9 mouse cellular contexts compared by ENCODE assay signal in the genomic region with DNA sequence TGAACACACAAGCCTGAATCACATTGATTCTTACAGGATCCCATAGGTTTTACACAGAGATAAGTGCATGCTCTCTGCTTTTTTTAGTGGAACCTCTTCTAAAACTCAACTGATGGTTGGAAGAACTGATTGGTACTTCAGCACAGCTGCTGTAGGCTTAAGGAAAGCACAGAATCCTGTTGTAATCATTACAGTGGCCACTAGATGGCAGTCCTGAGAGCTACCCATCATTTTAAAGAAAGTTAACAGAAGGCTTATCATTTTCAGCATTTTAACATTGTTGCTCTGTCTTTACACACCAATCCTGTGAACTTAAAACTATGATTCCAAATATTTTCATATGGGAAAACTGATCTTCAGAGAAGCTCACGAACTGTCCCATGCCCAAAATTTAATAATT.
DNase-seq lines count a peak whose midpoint lies in the region; ATAC-seq and TF ChIP-seq lines count a peak whose summit lies in the region.
"Had no signal": no experiment of that assay in that cellular context is flagged by ENCODE, and none has a peak within 500 bp of the region (broad histone marks: within the 10 kb centered on the region; RNA-seq: fewer than 3 reads in every experiment).

No protein-coding gene starts in this region.

- H3K9me3 ChIP-seq in hindbrain, embryonic 11.5 days (ENCODE audit: control insufficient read depth, low read length), result no peaks in the 10 kb centered on the region
- no peaks in the 10 kb centered on the region for H3K9me3 ChIP-seq in hindbrain, embryonic 12.5 days (replicated peaks)
- peaks cover 6% of the 10 kb centered on the region for H3K9me3 ChIP-seq in CH12.LX (replicated peaks; ENCODE audit: low read length)
- H3K9me3 ChIP-seq in embryonic facial prominence, embryonic 10.5 days, result no peaks in the 10 kb centered on the region
- H3K9me3 ChIP-seq in midbrain, postnatal 0 days (ENCODE audit: low read length), result no peaks in the 10 kb centered on the region
- H3K9me3 ChIP-seq: liver, embryonic 13.5 days had no signal

- no peak overlapping the region for H3K27ac ChIP-seq in hindbrain, embryonic 11.5 days (ENCODE audit: low read depth, low read length)
- no peak overlapping the region for H3K27ac ChIP-seq in hindbrain, embryonic 12.5 days
- no peak overlapping the region for H3K27ac ChIP-seq in CH12.LX (ENCODE audit: insufficient read depth, low read depth)
- no peak overlapping the region for H3K27ac ChIP-seq in embryonic facial prominence, embryonic 10.5 days (replicated peaks)
- no peak overlapping the region for H3K27ac ChIP-seq in midbrain, postnatal 0 days (ENCODE audit: low read depth, low read length)
- H3K27ac ChIP-seq: liver, embryonic 13.5 days had no signal

- H3K36me3 ChIP-seq in hindbrain, embryonic 11.5 days (ENCODE audit: control insufficient read depth, insufficient read depth, low read length), result no peaks in the 10 kb centered on the region
- H3K36me3 ChIP-seq in hindbrain, embryonic 12.5 days, result no peaks in the 10 kb centered on the region
- H3K36me3 ChIP-seq in CH12.LX (replicated peaks in 1 of 2; ENCODE audit: control insufficient read depth in 1 of 2, insufficient read depth in 1 of 2, low read length in 1 of 2), result no peaks in the 10 kb centered on the region
- no peaks in the 10 kb centered on the region for H3K36me3 ChIP-seq in embryonic facial prominence, embryonic 10.5 days (replicated peaks)
- H3K36me3 ChIP-seq in midbrain, postnatal 0 days (ENCODE audit: insufficient read depth, low read length), result no peaks in the 10 kb centered on the region
- H3K36me3 ChIP-seq: liver, embryonic 13.5 days had no signal

- peak; percentile 7 for TF ChIP-seq RAD21 in CH12.LX (IDR thresholded peaks at IDR 0.05; ENCODE audit: low read depth, low read length)

- no peak overlapping the region for H3K4me3 ChIP-seq in hindbrain, embryonic 11.5 days (ENCODE audit: low read depth, low read length)
- no peak overlapping the region for H3K4me3 ChIP-seq in hindbrain, embryonic 12.5 days
- H3K4me3 ChIP-seq in CH12.LX (replicated peaks in 1 of 3; ENCODE audit: low read depth in 2 of 3, low read length in 2 of 3, poor library complexity in 1 of 3), result no peak overlapping the region
- H3K4me3 ChIP-seq in embryonic facial prominence, embryonic 10.5 days, result no peak overlapping the region
- H3K4me3 ChIP-seq in midbrain, postnatal 0 days (ENCODE audit: low read depth, low read length), result no peak overlapping the region
- H3K4me3 ChIP-seq: liver, embryonic 13.5 days had no signal

- H3K4me2 ChIP-seq in hindbrain, embryonic 11.5 days (replicated peaks; ENCODE audit: low read depth, low read length), result no peak overlapping the region
- no peak overlapping the region for H3K4me2 ChIP-seq in hindbrain, embryonic 12.5 days (replicated peaks)
- H3K4me2 ChIP-seq in CH12.LX (ENCODE audit: insufficient read depth, low read depth, poor library complexity, severe bottlenecking), result no peak overlapping the region
- H3K4me2 ChIP-seq in midbrain, postnatal 0 days (ENCODE audit: low read depth, low read length, poor library complexity, severe bottlenecking), result no peak overlapping the region
- H3K4me2 ChIP-seq: liver, embryonic 13.5 days had no signal

- H3K4me1 ChIP-seq in hindbrain, embryonic 11.5 days (replicated peaks; ENCODE audit: control insufficient read depth, insufficient read depth, low read length), result no peaks in the 10 kb centered on the region
- no peaks in the 10 kb centered on the region for H3K4me1 ChIP-seq in hindbrain, embryonic 12.5 days
- H3K4me1 ChIP-seq in CH12.LX (ENCODE audit: control insufficient read depth in 1 of 2, insufficient read depth in 2 of 2), result no peaks in the 10 kb centered on the region
- H3K4me1 ChIP-seq in embryonic facial prominence, embryonic 10.5 days, result no peaks in the 10 kb centered on the region
- no peaks in the 10 kb centered on the region for H3K4me1 ChIP-seq in midbrain, postnatal 0 days (ENCODE audit: insufficient read depth, low read length)
- H3K4me1 ChIP-seq: liver, embryonic 13.5 days had no signal

- peak; percentile 75 for DNase-seq in hindbrain, embryonic 11.5 days (ENCODE audit: low spot score)
- peak; percentile 24 for DNase-seq in CH12.LX (ENCODE audit: extremely low read depth)
- DNase-seq in adrenal gland, postnatal 14 days, result peak; percentile 49
- DNase-seq in embryonic facial prominence, embryonic 10.5 days (ENCODE audit: low spot score), result peak; percentile 18
- DNase-seq in layer of hippocampus, adult 9-10 months (ENCODE audit: low spot score), result peak; percentile 94
- DNase-seq in midbrain, postnatal 0 days (ENCODE audit: low spot score), result peak; percentile 67
- DNase-seq: liver, embryonic 13.5 days had no signal

- 26% methylated on average over 1 of the region's 1 CpGs for WGBS in hindbrain, embryonic 11.5 days
- WGBS in hindbrain, embryonic 12.5 days, result 51% methylated on average over 1 of the region's 1 CpGs
- 48% methylated on average over 1 of the region's 1 CpGs for WGBS in embryonic facial prominence, embryonic 10.5 days
- WGBS in midbrain, postnatal 0 days, result 62% methylated on average over 1 of the region's 1 CpGs

- dilution Hi-C loops in CH12.LX (cut with MboI; ENCODE audit: extremely low pct_ligation_motif_present, extremely low pct_unique_long_range_greater_than_20kb, low sequenced_read_pairs), result no loop called here

- in situ Hi-C loops in CH12.LX (cut with MboI; ENCODE audit: low pct_ligation_motif_present, low pct_unique_long_range_greater_than_20kb, low sequenced_read_pairs), result no loop called here

- TF ChIP-seq CTCF in CH12.LX (conservative IDR thresholded peaks at IDR 0.05 in 1 of 2, IDR thresholded peaks at IDR 0.05 in 1 of 2; ENCODE audit: low read depth in 2 of 2, low read length in 2 of 2), result peak; percentile 51 to 56
- peak; percentile 79 for TF ChIP-seq CTCF in midbrain, postnatal 0 days (IDR thresholded peaks at IDR 0.05)

- TF ChIP-seq POLR2A in CH12.LX (IDR thresholded peaks at IDR 0.05; ENCODE audit: low read depth, low read length), result no peak

- no peak for TF ChIP-seq EP300 in CH12.LX (IDR thresholded peaks at IDR 0.05; ENCODE audit: low read length)

- no peaks in the 10 kb centered on the region for H3K27me3 ChIP-seq in hindbrain, embryonic 11.5 days (ENCODE audit: control insufficient read depth, insufficient read depth, low read length)
- no peaks in the 10 kb centered on the region for H3K27me3 ChIP-seq in hindbrain, embryonic 12.5 days
- H3K27me3 ChIP-seq in CH12.LX (replicated peaks), result no peaks in the 10 kb centered on the region
- no peaks in the 10 kb centered on the region for H3K27me3 ChIP-seq in embryonic facial prominence, embryonic 10.5 days (replicated peaks; ENCODE audit: low read depth, poor library complexity, severe bottlenecking)
- no peaks in the 10 kb centered on the region for H3K27me3 ChIP-seq in midbrain, postnatal 0 days (ENCODE audit: insufficient read depth, low read length)
- H3K27me3 ChIP-seq: liver, embryonic 13.5 days had no signal

- H3K79me2 ChIP-seq in CH12.LX (replicated peaks; ENCODE audit: control insufficient read depth, extremely low read depth, insufficient read depth, poor library complexity, severe bottlenecking), result no peaks in the 10 kb centered on the region

- no peak for ATAC-seq in hindbrain, embryonic 11.5 days (ENCODE audit: low FRiP score)
- no peak for ATAC-seq in hindbrain, embryonic 12.5 days (ENCODE audit: low FRiP score)
- no peak for ATAC-seq in midbrain, postnatal 0 days (ENCODE audit: low FRiP score)
- ATAC-seq in activated CD4-positive, CD25-positive, alpha-beta regulatory T cell, adult 4 months, result no peak

- no peak overlapping the region for H3K9ac ChIP-seq in hindbrain, embryonic 11.5 days (ENCODE audit: low read depth, low read length)
- no peak overlapping the region for H3K9ac ChIP-seq in hindbrain, embryonic 12.5 days
- no peak overlapping the region for H3K9ac ChIP-seq in CH12.LX (ENCODE audit: insufficient read depth, low read depth)
- H3K9ac ChIP-seq in midbrain, postnatal 0 days (replicated peaks; ENCODE audit: low read length, poor library complexity, severe bottlenecking), result no peak overlapping the region
- H3K9ac ChIP-seq: liver, embryonic 13.5 days had no signal

TF ChIP-seq in CH12.LX, 34 proteins besides CTCF, POLR2A, EP300 and RAD21:
- TF ChIP-seq MAFK (IDR thresholded peaks at IDR 0.05; ENCODE audit: insufficient replicate concordance, low read length) (no peak), SMC3 (IDR thresholded peaks at IDR 0.05; ENCODE audit: low read depth, low read length) (peak; percentile 34)

Comparison
In these comparisons a context has a peak if more than half of its experiments do, and no peak if none do; other contexts are left out.
1. DNase-seq: peak in every context shown above with its lines; median percentile 94 in layer of hippocampus, adult 9-10 months; 75 in hindbrain, embryonic 11.5 days; 67 in midbrain, postnatal 0 days; 49 in adrenal gland, postnatal 14 days; 24 in CH12.LX; 18 in embryonic facial prominence, embryonic 10.5 days.